24 mouse cellular contexts compared by ENCODE assay signal in the genomic region with DNA sequence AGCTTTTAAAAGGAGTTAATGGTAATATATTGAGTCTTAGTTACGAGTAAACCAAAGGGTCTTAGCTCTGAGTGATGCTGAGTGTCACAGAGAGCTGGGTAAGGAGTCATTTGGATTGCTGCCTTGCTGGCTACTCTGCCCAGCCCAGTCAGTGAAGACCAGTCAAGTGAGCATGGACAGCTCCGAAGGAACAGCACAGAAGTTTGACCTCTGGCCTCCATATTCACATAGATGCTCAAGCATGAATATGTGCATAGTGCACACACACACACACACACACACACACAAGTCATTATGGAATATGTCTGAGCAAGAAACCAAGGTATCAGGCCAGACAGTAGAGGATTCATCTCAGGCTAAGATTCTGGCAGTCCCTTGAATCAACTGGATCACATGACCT.
DNase-seq lines count a peak whose midpoint lies in the region; ATAC-seq and TF ChIP-seq lines count a peak whose summit lies in the region.
"Had no signal": no experiment of that assay in that cellular context is flagged by ENCODE, and none has a peak within 500 bp of the region (broad histone marks: within the 10 kb centered on the region; RNA-seq: fewer than 3 reads in every experiment).

No protein-coding gene starts in this region.

- H3K4me1 ChIP-seq in forebrain, embryonic 15.5 days = no peaks in the 10 kb centered on the region
- H3K4me1 ChIP-seq in forebrain, embryonic 13.5 days = no peaks in the 10 kb centered on the region
- no peaks in the 10 kb centered on the region for H3K4me1 ChIP-seq in hindbrain, embryonic 15.5 days (replicated peaks)
- H3K4me1 ChIP-seq in hindbrain, embryonic 10.5 days (replicated peaks) = no peaks in the 10 kb centered on the region
- H3K4me1 ChIP-seq: embryonic facial prominence, embryonic 10.5 days; embryonic facial prominence, embryonic 12.5 days had no signal

- DNase-seq in hindbrain, embryonic 10.5 days (ENCODE audit: low spot score) = no peak
- no peak for DNase-seq in layer of hippocampus, adult 2 months (ENCODE audit: low spot score in 2 of 2)
- DNase-seq in layer of hippocampus, postnatal 36 days = no peak
- DNase-seq: adrenal gland, adult 8-10 months; adrenal gland, postnatal 14 days; adrenal gland, postnatal 36 days; B cell, adult 2 months; cerebellum, adult 11-12 months; cerebellum, adult 2 months; cerebellum, adult 9-10 months; cerebellum, postnatal 10 days; cerebellum, postnatal 25 days; forebrain, postnatal 0 days had no signal

- no peak overlapping the region for H3K9ac ChIP-seq in forebrain, embryonic 15.5 days (replicated peaks)
- H3K9ac ChIP-seq in forebrain, embryonic 13.5 days = no peak overlapping the region
- H3K9ac ChIP-seq in hindbrain, embryonic 15.5 days = no peak overlapping the region
- H3K9ac ChIP-seq: embryonic facial prominence, embryonic 12.5 days; forebrain, postnatal 0 days had no signal

- ATAC-seq in forebrain, embryonic 15.5 days (replicated peaks) = 0 out of 2 replicates have a peak, but pooled peaks have one; percentile 16
- ATAC-seq in forebrain, embryonic 13.5 days = no peak
- 0 out of 2 replicates have a peak, but pooled peaks have one; percentile 11 for ATAC-seq in hindbrain, embryonic 15.5 days (ENCODE audit: low FRiP score, low read depth)
- ATAC-seq: activated CD4-positive, CD25-positive, alpha-beta regulatory T cell, adult 4 months; CD4-positive, CD25-positive, alpha-beta regulatory T cell, adult 4 months; forebrain, embryonic 14.5 days; forebrain, postnatal 0 days; Patski had no signal

- no peaks in the 10 kb centered on the region for H3K36me3 ChIP-seq in forebrain, embryonic 15.5 days
- H3K36me3 ChIP-seq in forebrain, embryonic 13.5 days (ENCODE audit: poor library complexity, severe bottlenecking) = no peaks in the 10 kb centered on the region
- H3K36me3 ChIP-seq in hindbrain, embryonic 15.5 days = no peaks in the 10 kb centered on the region
- no peaks in the 10 kb centered on the region for H3K36me3 ChIP-seq in hindbrain, embryonic 10.5 days
- H3K36me3 ChIP-seq: embryonic facial prominence, embryonic 10.5 days; embryonic facial prominence, embryonic 12.5 days; G1E had no signal

- 87% methylated on average over 2 of the region's 2 CpGs for WGBS in forebrain, embryonic 15.5 days
- 93% methylated on average over 2 of the region's 2 CpGs for WGBS in forebrain, embryonic 13.5 days
- 80% methylated on average over 2 of the region's 2 CpGs for WGBS in hindbrain, embryonic 15.5 days
- 89% methylated on average over 2 of the region's 2 CpGs for WGBS in hindbrain, embryonic 10.5 days

- no peak for TF ChIP-seq CTCF in layer of hippocampus, adult 2 months (conservative IDR thresholded peaks at IDR 0.05)

- H3K9me3 ChIP-seq in forebrain, embryonic 15.5 days = no peaks in the 10 kb centered on the region
- H3K9me3 ChIP-seq in forebrain, embryonic 13.5 days (replicated peaks) = no peaks in the 10 kb centered on the region
- no peaks in the 10 kb centered on the region for H3K9me3 ChIP-seq in hindbrain, embryonic 15.5 days
- no peaks in the 10 kb centered on the region for H3K9me3 ChIP-seq in hindbrain, embryonic 10.5 days
- H3K9me3 ChIP-seq: embryonic facial prominence, embryonic 10.5 days; embryonic facial prominence, embryonic 12.5 days had no signal

- no peak overlapping the region for H3K27ac ChIP-seq in forebrain, embryonic 15.5 days (replicated peaks)
- H3K27ac ChIP-seq in forebrain, embryonic 13.5 days = no peak overlapping the region
- no peak overlapping the region for H3K27ac ChIP-seq in hindbrain, embryonic 15.5 days (replicated peaks)
- H3K27ac ChIP-seq in hindbrain, embryonic 10.5 days = no peak overlapping the region
- H3K27ac ChIP-seq in layer of hippocampus, adult 2 months = peak overlapping the region; percentile 41; the same call in 1 of the 2 replicates
- H3K27ac ChIP-seq: embryonic facial prominence, embryonic 10.5 days; embryonic facial prominence, embryonic 12.5 days had no signal

- no peak overlapping the region for H3K4me3 ChIP-seq in forebrain, embryonic 15.5 days
- no peak overlapping the region for H3K4me3 ChIP-seq in forebrain, embryonic 13.5 days
- no peak overlapping the region for H3K4me3 ChIP-seq in hindbrain, embryonic 15.5 days
- H3K4me3 ChIP-seq in hindbrain, embryonic 10.5 days = no peak overlapping the region
- H3K4me3 ChIP-seq in layer of hippocampus, adult 2 months = no peak overlapping the region
- H3K4me3 ChIP-seq: embryonic facial prominence, embryonic 10.5 days; embryonic facial prominence, embryonic 12.5 days had no signal

- no peaks in the 10 kb centered on the region for H3K27me3 ChIP-seq in forebrain, embryonic 15.5 days
- no peaks in the 10 kb centered on the region for H3K27me3 ChIP-seq in forebrain, embryonic 13.5 days
- H3K27me3 ChIP-seq in hindbrain, embryonic 15.5 days = no peaks in the 10 kb centered on the region
- no peaks in the 10 kb centered on the region for H3K27me3 ChIP-seq in hindbrain, embryonic 10.5 days (ENCODE audit: insufficient read depth, poor library complexity, severe bottlenecking)
- H3K27me3 ChIP-seq: CH12.LX; embryonic facial prominence, embryonic 12.5 days; Patski had no signal

- no peak overlapping the region for H3K4me2 ChIP-seq in forebrain, embryonic 15.5 days (replicated peaks)
- H3K4me2 ChIP-seq in forebrain, embryonic 13.5 days = no peak overlapping the region
- no peak overlapping the region for H3K4me2 ChIP-seq in hindbrain, embryonic 15.5 days
- H3K4me2 ChIP-seq: embryonic facial prominence, embryonic 12.5 days had no signal
